25 mouse cellular contexts compared by ENCODE assay signal in the genomic region with DNA sequence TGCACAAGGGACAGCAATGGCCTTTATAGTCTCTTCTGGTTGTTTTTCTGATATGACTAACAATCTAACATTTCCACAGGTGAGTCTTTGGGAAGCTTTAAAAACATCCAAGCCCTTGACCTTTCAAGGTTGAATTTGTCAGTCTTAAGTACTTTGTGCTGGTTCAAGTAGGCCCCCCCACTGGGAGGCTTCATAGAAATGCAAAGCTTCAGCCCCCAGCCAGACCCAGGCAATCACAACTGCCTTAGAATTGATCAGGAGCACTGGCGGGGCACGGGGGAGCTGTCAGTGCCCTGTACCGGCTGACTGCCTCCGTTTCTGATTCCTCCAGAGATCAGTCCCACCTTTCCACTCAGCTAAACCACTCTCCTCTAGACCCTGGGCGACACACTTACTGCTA. TPM values are rescaled to one million over a fixed set of nuclear protein-coding genes. Genes with fewer than 3 reads are reported as not detected.
DNase-seq lines count a peak whose midpoint lies in the region; ATAC-seq and TF ChIP-seq lines count a peak whose summit lies in the region.
"Had no signal": no experiment of that assay in that cellular context is flagged by ENCODE, and none has a peak within 500 bp of the region (broad histone marks: within the 10 kb centered on the region; RNA-seq: fewer than 3 reads in every experiment).

No protein-coding gene starts in this region.

- TF ChIP-seq CTCF in forebrain, postnatal 0 days (IDR thresholded peaks at IDR 0.05; ENCODE audit: low read depth) = no peak

- 0 out of 2 replicates have a peak overlapping the region, but pooled peaks have one; percentile 10 for H3K9ac ChIP-seq in midbrain, embryonic 11.5 days (ENCODE audit: low read length)
- H3K9ac ChIP-seq in forebrain, postnatal 0 days = no peak overlapping the region
- H3K9ac ChIP-seq: embryonic facial prominence, embryonic 13.5 days; forebrain, embryonic 12.5 days; forebrain, embryonic 15.5 days; hindbrain, embryonic 12.5 days; hindbrain, embryonic 15.5 days had no signal

- H3K27me3 ChIP-seq in midbrain, embryonic 11.5 days (ENCODE audit: control insufficient read depth, insufficient read depth, low read length) = no peaks in the 10 kb centered on the region
- H3K27me3 ChIP-seq in midbrain, embryonic 10.5 days (ENCODE audit: low read depth, poor library complexity, severe bottlenecking) = no peaks in the 10 kb centered on the region
- no peaks in the 10 kb centered on the region for H3K27me3 ChIP-seq in forebrain, postnatal 0 days (ENCODE audit: insufficient read depth, low read length)
- H3K27me3 ChIP-seq: embryonic facial prominence, embryonic 13.5 days; forebrain, embryonic 12.5 days; forebrain, embryonic 15.5 days; hindbrain, embryonic 12.5 days had no signal

- no peaks in the 10 kb centered on the region for H3K36me3 ChIP-seq in midbrain, embryonic 11.5 days (ENCODE audit: control insufficient read depth, insufficient read depth, low read length)
- H3K36me3 ChIP-seq in midbrain, embryonic 10.5 days = peaks cover 4% of the 10 kb centered on the region
- no peaks in the 10 kb centered on the region for H3K36me3 ChIP-seq in forebrain, postnatal 0 days (ENCODE audit: insufficient read depth)
- H3K36me3 ChIP-seq: forebrain, embryonic 15.5 days; hindbrain, embryonic 12.5 days; hindbrain, embryonic 15.5 days had no signal

- WGBS in midbrain, embryonic 11.5 days = 12% methylated on average over 5 of the region's 5 CpGs
- 15% methylated on average over 5 of the region's 5 CpGs for WGBS in midbrain, embryonic 10.5 days
- WGBS in forebrain, postnatal 0 days = 19% methylated on average over 5 of the region's 5 CpGs

- H3K4me2 ChIP-seq in midbrain, embryonic 11.5 days = no peak overlapping the region
- H3K4me2 ChIP-seq in forebrain, postnatal 0 days (ENCODE audit: low read depth) = no peak overlapping the region
- H3K4me2 ChIP-seq: forebrain, embryonic 15.5 days; hindbrain, embryonic 12.5 days had no signal

- no peak for ATAC-seq in midbrain, embryonic 11.5 days (ENCODE audit: low FRiP score)
- no peak for ATAC-seq in forebrain, postnatal 0 days
- ATAC-seq: activated CD4-positive, CD25-positive, alpha-beta regulatory T cell, adult 4 months; CD4-positive, CD25-positive, alpha-beta regulatory T cell, adult 4 months; forebrain, embryonic 15.5 days had no signal

- no peak overlapping the region for H3K4me3 ChIP-seq in midbrain, embryonic 11.5 days (ENCODE audit: low read depth, low read length)
- no peak overlapping the region for H3K4me3 ChIP-seq in midbrain, embryonic 10.5 days
- no peak overlapping the region for H3K4me3 ChIP-seq in forebrain, postnatal 0 days (ENCODE audit: low read depth, low read length)
- H3K4me3 ChIP-seq: embryonic facial prominence, embryonic 10.5 days; embryonic facial prominence, embryonic 13.5 days; erythroblast, embryonic 14.5 days; forebrain, embryonic 12.5 days; forebrain, embryonic 15.5 days; heart, adult 2 months; heart, embryonic 10.5 days; hindbrain, embryonic 12.5 days; hindbrain, embryonic 15.5 days had no signal

- H3K4me1 ChIP-seq in midbrain, embryonic 11.5 days (ENCODE audit: control insufficient read depth, insufficient read depth, low read length) = peaks cover 14% of the 10 kb centered on the region
- H3K4me1 ChIP-seq in midbrain, embryonic 10.5 days = peaks cover 33% of the 10 kb centered on the region
- peaks cover 10% of the 10 kb centered on the region for H3K4me1 ChIP-seq in forebrain, postnatal 0 days (ENCODE audit: insufficient read depth)

- DNase-seq in midbrain, embryonic 11.5 days (ENCODE audit: low spot score, missing footprints) = no peak
- no peak for DNase-seq in midbrain, embryonic 10.5 days (ENCODE audit: low spot score)
- DNase-seq in ES-CJ7 (ENCODE audit: low read depth, low spot score) = peak; percentile 97
- peak; percentile 63 for DNase-seq in WW6 (ENCODE audit: low read depth, low spot score)
- DNase-seq in layer of hippocampus, adult 18-20 months (ENCODE audit: low spot score in 2 of 2) = no peak
- DNase-seq in forebrain, postnatal 0 days = no peak
- DNase-seq: adrenal gland, adult 8-10 months; adrenal gland, postnatal 25 days; cerebellum, adult 2 months; cerebellum, postnatal 10 days; cerebellum, postnatal 36 days; gastrocnemius, postnatal 10 days; gastrocnemius, postnatal 36 days; heart, adult 2 months; kidney, adult 11 months had no signal

- H3K9me3 ChIP-seq in midbrain, embryonic 11.5 days (ENCODE audit: control insufficient read depth, low read length) = no peaks in the 10 kb centered on the region
- H3K9me3 ChIP-seq in midbrain, embryonic 10.5 days (replicated peaks) = no peaks in the 10 kb centered on the region
- H3K9me3 ChIP-seq in forebrain, postnatal 0 days (ENCODE audit: low read length) = no peaks in the 10 kb centered on the region
- H3K9me3 ChIP-seq: embryonic facial prominence, embryonic 10.5 days; embryonic facial prominence, embryonic 13.5 days; forebrain, embryonic 12.5 days; forebrain, embryonic 15.5 days; heart, embryonic 10.5 days; hindbrain, embryonic 12.5 days; hindbrain, embryonic 15.5 days had no signal

- no peak overlapping the region for H3K27ac ChIP-seq in midbrain, embryonic 11.5 days (ENCODE audit: low read depth, low read length)
- no peak overlapping the region for H3K27ac ChIP-seq in midbrain, embryonic 10.5 days (replicated peaks)
- H3K27ac ChIP-seq in forebrain, postnatal 0 days (ENCODE audit: low read depth, low read length) = no peak overlapping the region
- H3K27ac ChIP-seq: embryonic facial prominence, embryonic 10.5 days; embryonic facial prominence, embryonic 13.5 days; forebrain, embryonic 12.5 days; forebrain, embryonic 15.5 days; heart, adult 2 months; heart, embryonic 10.5 days; hindbrain, embryonic 12.5 days; hindbrain, embryonic 15.5 days had no signal

RNA-seq across cellular contexts. Expression of a gene that starts 3.1 kb away (rescaled TPM):
- polyA plus RNA-seq in midbrain, embryonic 11.5 days (2014; fragmentation: Nextera tagmentation; extraction: Ambion mirVana) = 29.2 and 37.5 TPM in 2 replicates
- 10.5 and 11.3 TPM in 2 replicates for polyA plus RNA-seq in midbrain, embryonic 10.5 days (2016; fragmentation: Nextera tagmentation; extraction: Ambion mirVana)
- total RNA-seq in layer of hippocampus, adult 18-20 months (2021) = 10 to 100 TPM; 75.3 to 76.5 TPM
- total RNA-seq in forebrain, postnatal 0 days (2014; rRNA removed) = 56.0 and 58.5 TPM in 2 replicates
- polyA plus RNA-seq in forebrain, postnatal 0 days (2015; fragmentation: Nextera tagmentation; extraction: Ambion mirVana) = 14.6 TPM in 2 replicates

Comparison
In these comparisons a context has a peak if more than half of its experiments do, and no peak if none do; other contexts are left out.
1. DNase-seq: peak in ES-CJ7 (single experiment) and WW6 (single experiment); none in midbrain, embryonic 11.5 days (single experiment), midbrain, embryonic 10.5 days (single experiment), layer of hippocampus, adult 18-20 months (0 of 2) and forebrain, postnatal 0 days (single experiment).